Mouse (Mus musculus) thymus, postnatal 4 days (tissue): Measurements from ENCODE around the gene Agpat1.
A peak's percentile ranks its signal among the peaks of the same experiment; 100 is the strongest.

Experiments used
- DNase-seq: peaks from one replicate; pipeline ENCODE4 v3.0.0; 2021

Agpat1 gene

GRCm38 (mm10) chr17:34640778-34641601 lies 36.9 kb downstream of the Agpat1 start:
- DNase-seq, result peak; percentile 11

GRCm38 (mm10) chr17:34641945-34642344 lies 37.9 kb downstream of the Agpat1 start:
- DNase-seq, result no peak

GRCm38 (mm10) chr17:34643379-34643778 lies 39.3 kb downstream of the Agpat1 start:
- DNase-seq, result no peak

DNA sequence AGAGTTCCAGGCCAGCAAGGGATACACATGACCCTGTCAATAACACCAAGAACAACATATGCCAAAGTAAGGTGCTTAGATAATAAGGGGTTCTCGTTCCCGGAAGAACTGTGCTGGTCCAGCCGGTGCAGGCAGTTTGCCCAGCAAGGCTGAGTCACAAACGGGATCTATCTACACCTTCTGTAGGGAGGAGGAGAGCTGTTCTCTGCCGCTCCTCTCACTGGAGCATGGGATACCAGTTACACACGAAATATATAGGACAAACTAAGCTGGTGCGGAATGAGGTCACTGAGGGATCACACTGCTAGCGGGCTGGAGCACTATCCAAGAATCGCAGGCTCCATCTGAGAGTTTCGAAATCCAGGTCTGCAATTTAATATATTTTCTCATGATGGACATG lies 39.9 kb downstream of the Agpat1 start:
- peak; percentile 13 for DNase-seq

GRCm38 (mm10) chr17:34644608-34645007 lies 40.5 kb downstream of the Agpat1 start, which contains the start of gene Fkbpl:
TSS of gene Fkbpl (plus strand) at chr17:34644764.
- peak; percentile 95 for DNase-seq

- peak; percentile 16 for DNase-seq
These were observed 41.3 kb downstream of the Agpat1 start for GRCm38 (mm10) chr17:34645256-34645829.

- peak; percentile 16 for DNase-seq
These were observed 41.9 kb downstream of the Agpat1 start for GRCm38 (mm10) chr17:34645831-34646511.

- peak; percentile 90 for DNase-seq
These were observed 43.1 kb downstream of the Agpat1 start, which contains the start of gene Atf6b for GRCm38 (mm10) chr17:34646906-34647787. TSS of gene Atf6b (plus strand) at chr17:34647146.

GRCm38 (mm10) chr17:34648141-34648890 lies 44.3 kb downstream of the Agpat1 start:
- DNase-seq, result no peak

DNA sequence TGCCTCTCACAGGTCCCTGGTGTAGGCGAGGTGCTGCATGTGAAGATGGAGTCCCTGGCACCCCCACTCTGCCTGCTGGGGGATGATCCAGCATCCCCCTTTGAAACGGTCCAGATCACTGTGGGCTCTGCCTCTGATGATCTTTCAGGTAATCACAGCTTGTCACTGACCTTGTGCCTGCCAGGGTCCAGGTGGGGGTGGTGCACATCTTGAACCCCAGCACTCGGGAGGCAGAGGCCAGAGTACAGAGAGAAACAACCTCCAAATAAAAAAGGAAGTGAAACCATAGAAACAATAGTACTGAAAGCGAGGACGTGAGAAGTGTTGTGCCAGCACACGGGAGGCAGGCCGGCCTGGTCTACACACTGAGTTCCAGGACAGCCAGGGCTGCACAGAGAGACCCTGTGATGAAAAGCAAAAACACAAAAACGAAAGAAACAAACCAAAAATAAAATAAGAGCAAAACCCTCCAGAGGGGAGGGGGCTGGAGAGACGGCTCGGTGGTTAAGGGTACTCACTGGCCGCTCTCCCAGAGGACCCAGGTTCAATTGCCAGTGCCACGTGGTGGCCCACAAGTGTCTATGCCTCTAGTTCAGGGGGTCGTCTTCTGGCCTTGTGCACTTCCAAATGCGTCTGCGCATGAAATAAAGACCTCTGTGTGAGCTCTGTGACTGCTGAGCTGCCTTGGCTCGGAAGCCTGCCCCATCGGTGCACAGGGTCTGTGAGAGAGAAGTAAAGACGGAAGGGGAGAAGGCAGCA lies 45.2 kb downstream of the Agpat1 start:
- no peak for DNase-seq

GRCm38 (mm10) chr17:34650781-34651180 lies 46.7 kb downstream of the Agpat1 start:
- no peak for DNase-seq

- DNase-seq, result peak; percentile 79
These were observed 47.6 kb downstream of the Agpat1 start for GRCm38 (mm10) chr17:34651507-34652221.

DNA sequence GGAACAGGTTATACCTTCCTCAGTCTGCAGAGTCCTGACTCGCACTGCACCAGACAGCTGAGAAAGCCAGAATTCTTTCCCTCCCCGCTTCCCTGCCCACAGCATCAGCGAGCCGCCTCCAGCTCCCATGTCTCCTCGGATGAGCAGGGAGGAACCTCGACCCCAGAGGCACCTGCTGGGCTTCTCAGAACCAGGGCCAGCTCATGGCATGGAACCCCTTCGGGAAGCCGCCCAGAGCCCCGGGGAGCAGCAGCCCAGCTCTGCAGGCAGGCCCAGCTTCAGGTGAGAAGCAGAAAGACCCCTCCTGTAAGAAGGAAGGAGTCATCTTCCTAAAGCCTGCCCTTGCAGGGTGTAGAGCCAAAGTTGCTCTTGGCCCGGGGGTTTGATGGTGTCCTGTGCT lies 48.5 kb downstream of the Agpat1 start:
- no peak for DNase-seq

GRCm38 (mm10) chr17:34652985-34653384 lies 48.9 kb downstream of the Agpat1 start:
- DNase-seq, result no peak

GRCm38 (mm10) chr17:34653746-34654285 lies 49.8 kb downstream of the Agpat1 start:
- DNase-seq, result peak; percentile 78

GRCm38 (mm10) chr17:34654392-34654791 lies 50.3 kb downstream of the Agpat1 start:
- DNase-seq, result no peak

GRCm38 (mm10) chr17:34655160-34655559 lies 51.1 kb downstream of the Agpat1 start:
- no peak for DNase-seq

DNA sequence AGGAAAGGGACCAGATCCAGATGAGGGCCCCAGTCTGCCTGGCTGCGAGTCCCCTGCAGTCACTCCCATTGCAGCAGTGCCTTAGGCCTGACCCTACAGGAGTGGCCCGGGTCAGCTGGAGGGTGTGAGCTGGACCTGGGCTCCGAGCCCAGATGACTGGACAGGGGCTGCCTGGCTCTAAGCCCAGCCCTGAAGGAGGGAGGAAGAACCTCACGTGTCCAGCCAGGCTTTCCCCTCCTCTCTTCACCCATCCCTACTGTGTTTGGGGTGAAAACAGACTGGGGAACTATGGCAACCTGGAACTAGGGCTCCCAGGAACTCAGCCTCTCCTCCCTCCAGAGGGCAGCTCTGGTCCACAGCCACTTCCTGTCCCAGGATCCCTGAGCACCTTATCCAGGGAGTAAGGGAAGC lies 51.5 kb downstream of the Agpat1 start:
- DNase-seq, result no peak

- DNase-seq, result no peak
These were observed 52.6 kb downstream of the Agpat1 start for GRCm38 (mm10) chr17:34656666-34657065.

GRCm38 (mm10) chr17:34657271-34657670 lies 53.2 kb downstream of the Agpat1 start:
- DNase-seq, result no peak
